Mouse (Mus musculus): Measurements from ENCODE around the gene Lzts3. TPM values are rescaled to one million over a fixed set of nuclear protein-coding genes. Genes with fewer than 3 reads are reported as not detected.
A peak's percentile ranks its signal among the peaks of the same experiment; 100 is the strongest.

The Lzts3 gene
- polyA plus RNA-seq, 1 experiment from 2014 or later = 2.0 TPM

DNA sequence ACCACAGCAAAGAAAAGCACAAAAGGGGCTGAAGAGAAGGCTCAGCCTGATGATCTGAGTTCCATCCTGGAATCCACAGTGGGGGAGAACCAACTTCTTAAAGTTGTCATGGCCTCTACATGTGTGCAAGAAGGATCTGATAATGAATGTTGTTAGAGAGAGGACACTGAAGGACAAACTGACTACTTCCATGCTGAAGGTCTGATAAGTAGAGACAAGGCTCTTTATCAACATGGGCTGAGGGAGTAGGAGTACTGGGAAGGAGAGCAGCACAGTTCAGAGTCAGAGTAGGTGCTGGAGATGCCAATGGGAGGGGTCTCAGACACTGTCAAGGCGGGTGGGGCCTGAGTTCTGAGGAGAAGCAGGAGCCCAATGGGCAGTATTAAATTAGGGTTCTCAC lies 47.0 kb downstream of the Lzts3 start:
- no peak overlapping the region for H3K4me3 ChIP-seq (ENCODE audit: low read length)
- H3K9ac ChIP-seq (ENCODE audit: low read length) = no peak overlapping the region
- no peak overlapping the region for H3K4me2 ChIP-seq (ENCODE audit: low read depth, low read length)
- H3K27me3 ChIP-seq (ENCODE audit: control insufficient read depth, insufficient read depth, low read length) = no peaks in the 10 kb centered on the region
- H3K4me1 ChIP-seq (ENCODE audit: control insufficient read depth, insufficient read depth, low read length) = no peaks in the 10 kb centered on the region
- WGBS = 62% methylated on average over 1 of the region's 1 CpGs
- H3K36me3 ChIP-seq (ENCODE audit: control insufficient read depth, insufficient read depth) = peaks cover 33% of the 10 kb centered on the region
- no peak overlapping the region for H3K27ac ChIP-seq (ENCODE audit: low read length)
- no peaks in the 10 kb centered on the region for H3K9me3 ChIP-seq (replicated peaks; ENCODE audit: control insufficient read depth, low read length)
- ATAC-seq (replicated peaks; ENCODE audit: extremely low read depth, insufficient read depth, low FRiP score) = no peak

DNA sequence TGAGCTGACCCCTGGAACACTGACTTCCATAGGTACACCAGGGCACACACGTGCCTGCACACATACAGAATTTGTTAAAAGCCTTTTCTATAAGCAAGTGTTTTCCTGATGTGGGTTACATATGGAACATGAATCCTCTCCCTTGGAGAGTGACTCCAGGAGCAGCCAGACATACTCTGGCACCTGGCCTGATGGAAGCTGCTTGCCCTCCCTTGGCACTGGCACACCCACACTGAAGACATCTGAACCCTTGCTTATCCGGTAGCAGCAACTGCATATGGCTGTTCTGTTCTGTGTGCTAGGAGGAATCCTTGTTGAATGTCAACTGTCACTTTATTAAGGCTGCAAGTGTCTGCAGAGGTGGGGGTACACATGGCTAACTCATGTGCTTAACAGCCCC lies 51.6 kb downstream of the Lzts3 start:
- WGBS = 97% methylated on average over 2 of the region's 2 CpGs

GRCm38 (mm10) chr2:130589761-130590160 lies 52.8 kb downstream of the Lzts3 start:
- Histone ChIP-seq H3K9ac (ENCODE audit: low read length) (no peak overlapping the region), H3K9me3 (replicated peaks; ENCODE audit: control insufficient read depth, low read length) (no peaks in the 10 kb centered on the region), H3K4me3 (ENCODE audit: low read length) (no peak overlapping the region), H3K27ac (ENCODE audit: low read length) (no peak overlapping the region), H3K4me1 (ENCODE audit: control insufficient read depth, insufficient read depth, low read length) (peaks cover 4% of the 10 kb centered on the region; the same call in 1 of the 2 replicates), H3K27me3 (ENCODE audit: control insufficient read depth, insufficient read depth, low read length) (no peaks in the 10 kb centered on the region), H3K4me2 (ENCODE audit: low read depth, low read length) (no peak overlapping the region), H3K36me3 (ENCODE audit: control insufficient read depth, insufficient read depth) (peaks cover 17% of the 10 kb centered on the region)
- WGBS = 88% methylated on average over 2 of the region's 2 CpGs
- ATAC-seq (replicated peaks; ENCODE audit: extremely low read depth, insufficient read depth, low FRiP score) = no peak

More for the DNA sequence above, 51.6 kb downstream of the Lzts3 start:
- H3K4me3 ChIP-seq (ENCODE audit: low read length) = no peak overlapping the region
- ATAC-seq (replicated peaks; ENCODE audit: extremely low read depth, insufficient read depth, low FRiP score) = no peak
- H3K27me3 ChIP-seq (ENCODE audit: control insufficient read depth, insufficient read depth, low read length) = no peaks in the 10 kb centered on the region
- no peak overlapping the region for H3K4me2 ChIP-seq (ENCODE audit: low read depth, low read length)
- peaks cover 4% of the 10 kb centered on the region; the same call in 1 of the 2 replicates for H3K4me1 ChIP-seq (ENCODE audit: control insufficient read depth, insufficient read depth, low read length)
- no peaks in the 10 kb centered on the region for H3K9me3 ChIP-seq (replicated peaks; ENCODE audit: control insufficient read depth, low read length)
- H3K9ac ChIP-seq (ENCODE audit: low read length) = no peak overlapping the region
- peaks cover 21% of the 10 kb centered on the region for H3K36me3 ChIP-seq (ENCODE audit: control insufficient read depth, insufficient read depth)
- no peak overlapping the region for H3K27ac ChIP-seq (ENCODE audit: low read length)

DNA sequence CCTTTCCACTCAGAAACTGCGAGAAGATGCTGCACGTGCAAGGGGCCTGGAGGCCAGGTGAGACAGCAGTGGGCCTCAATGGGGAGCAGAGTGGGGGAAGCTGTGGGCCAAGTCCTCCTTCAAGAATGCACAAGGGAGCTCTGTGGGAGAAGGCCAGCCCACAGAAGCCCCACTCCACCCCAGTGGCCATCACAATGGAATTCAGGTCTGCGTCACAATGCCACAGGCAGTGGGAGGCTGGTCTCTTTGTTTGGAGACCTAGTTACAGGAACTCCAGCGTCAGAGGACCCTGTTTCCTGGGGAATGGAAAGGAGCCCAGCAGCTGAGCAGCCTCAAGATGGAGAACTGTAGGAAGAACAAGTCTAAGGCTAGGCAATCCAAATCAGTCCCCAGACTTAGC lies 53.4 kb downstream of the Lzts3 start:
- no peak overlapping the region for H3K4me3 ChIP-seq (ENCODE audit: low read length)
- H3K9me3 ChIP-seq (replicated peaks; ENCODE audit: control insufficient read depth, low read length) = no peaks in the 10 kb centered on the region
- 70% methylated on average over 4 of the region's 4 CpGs for WGBS
- peak; percentile 32; the same call in 1 of the 2 replicates for ATAC-seq (replicated peaks; ENCODE audit: extremely low read depth, insufficient read depth, low FRiP score)
- H3K27me3 ChIP-seq (ENCODE audit: control insufficient read depth, insufficient read depth, low read length) = 0 out of 2 replicates have a peak, but pooled peaks cover 3% of the 10 kb centered on the region
- H3K4me1 ChIP-seq (ENCODE audit: control insufficient read depth, insufficient read depth, low read length) = peaks cover 7% of the 10 kb centered on the region
- H3K27ac ChIP-seq (ENCODE audit: low read length) = no peak overlapping the region
- H3K4me2 ChIP-seq (ENCODE audit: low read depth, low read length) = no peak overlapping the region
- no peak overlapping the region for H3K9ac ChIP-seq (ENCODE audit: low read length)
- peaks cover 17% of the 10 kb centered on the region for H3K36me3 ChIP-seq (ENCODE audit: control insufficient read depth, insufficient read depth)

DNA sequence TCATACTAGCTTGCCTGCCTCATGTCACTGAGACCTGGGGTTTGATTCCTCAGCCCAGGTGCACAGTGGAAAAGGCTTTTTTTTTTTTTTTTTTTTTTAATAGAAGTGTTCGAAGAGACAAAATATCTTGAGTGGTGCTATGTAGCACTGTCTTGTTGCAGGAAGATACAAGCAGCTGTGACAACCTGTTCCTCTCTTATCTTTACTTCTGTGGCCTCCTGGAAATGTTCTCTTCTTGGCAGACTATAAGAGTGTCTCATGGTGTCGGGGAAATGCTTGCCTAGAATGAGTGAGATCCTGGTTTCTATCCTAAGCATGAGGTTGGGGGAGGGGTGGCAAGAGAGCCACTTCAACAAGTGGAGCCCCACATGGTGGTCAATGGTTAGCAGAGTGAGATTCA lies 54.2 kb downstream of the Lzts3 start:
- WGBS = 48% methylated on average over 2 of the region's 2 CpGs
- Histone ChIP-seq H3K9ac (ENCODE audit: low read length) (no peak overlapping the region), H3K27ac (ENCODE audit: low read length) (no peak overlapping the region), H3K36me3 (ENCODE audit: control insufficient read depth, insufficient read depth) (peaks cover 15% of the 10 kb centered on the region), H3K27me3 (ENCODE audit: control insufficient read depth, insufficient read depth, low read length) (0 out of 2 replicates have a peak, but pooled peaks cover 3% of the 10 kb centered on the region), H3K9me3 (replicated peaks; ENCODE audit: control insufficient read depth, low read length) (no peaks in the 10 kb centered on the region), H3K4me2 (ENCODE audit: low read depth, low read length) (no peak overlapping the region), H3K4me1 (ENCODE audit: control insufficient read depth, insufficient read depth, low read length) (peaks cover 12% of the 10 kb centered on the region), H3K4me3 (ENCODE audit: low read length) (no peak overlapping the region)
- no peak for ATAC-seq (replicated peaks; ENCODE audit: extremely low read depth, insufficient read depth, low FRiP score)

GRCm38 (mm10) chr2:130586016-130586415 lies 56.6 kb downstream of the Lzts3 start:
- Histone ChIP-seq H3K4me1 (ENCODE audit: control insufficient read depth, insufficient read depth, low read length) (peaks cover 15% of the 10 kb centered on the region), H3K9ac (ENCODE audit: low read length) (no peak overlapping the region), H3K4me2 (ENCODE audit: low read depth, low read length) (no peak overlapping the region), H3K27me3 (ENCODE audit: control insufficient read depth, insufficient read depth, low read length) (peaks cover 19% of the 10 kb centered on the region), H3K9me3 (replicated peaks; ENCODE audit: control insufficient read depth, low read length) (no peaks in the 10 kb centered on the region), H3K36me3 (ENCODE audit: control insufficient read depth, insufficient read depth) (peaks cover 7% of the 10 kb centered on the region; the same call in 1 of the 2 replicates), H3K4me3 (ENCODE audit: low read length) (no peak overlapping the region), H3K27ac (ENCODE audit: low read length) (no peak overlapping the region)
- no peak for ATAC-seq (replicated peaks; ENCODE audit: extremely low read depth, insufficient read depth, low FRiP score)
- 85% methylated on average over 6 of the region's 6 CpGs for WGBS

DNA sequence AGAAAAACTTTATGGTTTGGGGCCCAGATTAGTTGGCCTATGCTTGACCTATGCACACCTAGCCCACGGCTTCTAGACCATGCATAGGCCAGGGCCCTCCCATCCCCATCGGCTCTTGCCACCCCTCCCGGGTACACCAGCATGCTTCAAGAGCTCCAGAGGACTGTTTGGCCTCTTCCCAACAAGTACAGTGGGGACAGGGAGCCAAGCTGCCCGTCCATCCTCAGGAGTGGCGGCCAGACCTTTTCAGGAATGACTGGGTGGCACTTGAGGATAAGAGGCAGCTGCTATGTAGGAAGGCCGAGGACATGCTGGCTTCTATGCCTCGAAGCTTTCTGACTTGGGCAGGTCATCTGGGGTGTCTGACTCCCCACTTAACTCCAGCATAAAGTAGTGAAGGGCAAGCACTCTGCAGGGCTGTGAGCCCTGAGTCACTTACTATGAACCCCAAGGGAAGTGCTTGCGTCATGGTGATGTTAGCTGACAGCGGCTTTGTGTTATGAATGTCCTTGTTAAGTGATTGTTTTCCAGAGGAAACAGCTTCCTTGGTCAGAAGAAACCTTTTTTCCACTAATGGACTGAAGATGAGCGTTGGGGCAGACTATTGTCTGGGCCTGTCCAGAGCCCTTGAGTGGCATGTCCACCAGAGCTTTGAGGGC lies 58.6 kb downstream of the Lzts3 start:
- no peak overlapping the region for H3K27ac ChIP-seq (ENCODE audit: low read length)
- WGBS = 52% methylated on average over 10 of the region's 10 CpGs
- no peak overlapping the region for H3K4me2 ChIP-seq (ENCODE audit: low read depth, low read length)
- no peak overlapping the region for H3K9ac ChIP-seq (ENCODE audit: low read length)
- peaks cover 21% of the 10 kb centered on the region for H3K4me1 ChIP-seq (ENCODE audit: control insufficient read depth, insufficient read depth, low read length)
- ATAC-seq (replicated peaks; ENCODE audit: extremely low read depth, insufficient read depth, low FRiP score) = no peak
- no peak overlapping the region for H3K4me3 ChIP-seq (ENCODE audit: low read length)
- no peaks in the 10 kb centered on the region for H3K9me3 ChIP-seq (replicated peaks; ENCODE audit: control insufficient read depth, low read length)
- H3K36me3 ChIP-seq (ENCODE audit: control insufficient read depth, insufficient read depth) = no peaks in the 10 kb centered on the region
- H3K27me3 ChIP-seq (ENCODE audit: control insufficient read depth, insufficient read depth, low read length) = peaks cover 38% of the 10 kb centered on the region

Other genes starting within 250 kb of the Lzts3 start
- gene Cpxm1, start 245.2 kb downstream of the Lzts3 start, polyA plus RNA-seq (2015; fragmentation: Nextera tagmentation; extraction: Ambion mirVana) = 27.2 and 29.4 TPM in 2 replicates
- gene Gm28372, start 237.6 kb downstream of the Lzts3 start, polyA plus RNA-seq (2015; fragmentation: Nextera tagmentation; extraction: Ambion mirVana) = not detected in 2 replicates
- not detected in 2 replicates for gene 1700020A23Rik, start 237.5 kb downstream of the Lzts3 start, polyA plus RNA-seq (2015; fragmentation: Nextera tagmentation; extraction: Ambion mirVana)
- gene Tmem239, start 236.3 kb downstream of the Lzts3 start, polyA plus RNA-seq (2015; fragmentation: Nextera tagmentation; extraction: Ambion mirVana) = 0.11 TPM in 1 of 2 replicates, not detected in the other
- 57.1 and 60.9 TPM in 2 replicates for gene Vps16, start 218.5 kb downstream of the Lzts3 start, polyA plus RNA-seq (2015; fragmentation: Nextera tagmentation; extraction: Ambion mirVana)
- 7.2 and 8.1 TPM in 2 replicates for gene Pced1a, start 218.1 kb downstream of the Lzts3 start, polyA plus RNA-seq (2015; fragmentation: Nextera tagmentation; extraction: Ambion mirVana)
- 70.5 and 71.8 TPM in 2 replicates for gene Ptpra, start 192.5 kb downstream of the Lzts3 start, polyA plus RNA-seq (2015; fragmentation: Nextera tagmentation; extraction: Ambion mirVana)
- 71.6 and 78.7 TPM in 2 replicates for gene Mrps26, start 79.1 kb downstream of the Lzts3 start, polyA plus RNA-seq (2015; fragmentation: Nextera tagmentation; extraction: Ambion mirVana)
- not detected in 2 replicates for gene Oxt, start 66.6 kb downstream of the Lzts3 start, polyA plus RNA-seq (2015; fragmentation: Nextera tagmentation; extraction: Ambion mirVana)
- 0.37 TPM in 1 of 2 replicates, not detected in the other for gene Avp, start 60.2 kb downstream of the Lzts3 start, polyA plus RNA-seq (2015; fragmentation: Nextera tagmentation; extraction: Ambion mirVana)
- gene Fastkd5, start 12.8 kb downstream of the Lzts3 start, polyA plus RNA-seq (2015; fragmentation: Nextera tagmentation; extraction: Ambion mirVana) = 13.3 and 13.9 TPM in 2 replicates
- gene Ubox5, start 12.8 kb downstream of the Lzts3 start, polyA plus RNA-seq (2015; fragmentation: Nextera tagmentation; extraction: Ambion mirVana) = 6.5 and 8.2 TPM in 2 replicates
- gene Ddrgk1, start 21.9 kb upstream of the Lzts3 start, polyA plus RNA-seq (2015; fragmentation: Nextera tagmentation; extraction: Ambion mirVana) = 47.1 and 47.3 TPM in 2 replicates
- 70.1 and 79.3 TPM in 2 replicates for gene Itpa, start 24.8 kb upstream of the Lzts3 start, polyA plus RNA-seq (2015; fragmentation: Nextera tagmentation; extraction: Ambion mirVana)
- gene Slc4a11, start 54.7 kb upstream of the Lzts3 start, polyA plus RNA-seq (2015; fragmentation: Nextera tagmentation; extraction: Ambion mirVana) = 0.16 and 0.34 TPM in 2 replicates

Data from heart, embryonic 16.5 days (tissue).